Mouse (Mus musculus) CD4-positive helper T cell, adult 2 months (primary cell): ENCODE data around the gene Arhgap5.

ENCODE experiments used
- DNase-seq: peaks from one replicate; pipeline ENCODE4 v3.0.0-alpha.2; 2012; ENCODE audit warnings: low read depth, missing footprints, low spot score

Gene Arhgap5

GRCm38 (mm10) chr12:52503456-52504320 lies at the start of gene Arhgap5:
Arhgap5 (plus strand) TSS chr12:52503972.
- peak; percentile 89 for DNase-seq

- DNase-seq = no peak
These were observed 39.2 kb upstream of the Arhgap5 start for GRCm38 (mm10) chr12:52464593-52464992.

GRCm38 (mm10) chr12:52471621-52472020 lies 32.2 kb upstream of the Arhgap5 start:
- DNase-seq = no peak

GRCm38 (mm10) chr12:52473988-52474968 lies 29.5 kb upstream of the Arhgap5 start:
- no peak for DNase-seq

GRCm38 (mm10) chr12:52476036-52476435 lies 27.7 kb upstream of the Arhgap5 start:
- DNase-seq = no peak

GRCm38 (mm10) chr12:52478611-52479010 lies 25.2 kb upstream of the Arhgap5 start:
- DNase-seq = no peak

- DNase-seq = no peak
These were observed 24.4 kb upstream of the Arhgap5 start for GRCm38 (mm10) chr12:52479323-52479722.

- peak; percentile 10 for DNase-seq
These were observed 22.9 kb upstream of the Arhgap5 start for GRCm38 (mm10) chr12:52480851-52481250.

- no peak for DNase-seq
These were observed 21.7 kb upstream of the Arhgap5 start for GRCm38 (mm10) chr12:52481969-52482550.

- DNase-seq = no peak
These were observed 20.6 kb upstream of the Arhgap5 start for GRCm38 (mm10) chr12:52483219-52483618.

- no peak for DNase-seq
These were observed 15.4 kb upstream of the Arhgap5 start for GRCm38 (mm10) chr12:52488266-52488975.

GRCm38 (mm10) chr12:52493281-52493681 lies 10.5 kb upstream of the Arhgap5 start:
- DNase-seq = no peak

GRCm38 (mm10) chr12:52497209-52497608 lies 6.6 kb upstream of the Arhgap5 start:
- no peak for DNase-seq

- peak; percentile 74 for DNase-seq
These were observed 2.6 kb upstream of the Arhgap5 start for GRCm38 (mm10) chr12:52500915-52501833.

- DNase-seq = no peak
These were observed 1.6 kb upstream of the Arhgap5 start for GRCm38 (mm10) chr12:52502161-52502560.

- DNase-seq = peak; percentile 54
These were observed 679 bp upstream of the Arhgap5 start for GRCm38 (mm10) chr12:52503131-52503455.

- peak; percentile 64 for DNase-seq
These were observed 784 bp downstream of the Arhgap5 start for GRCm38 (mm10) chr12:52504331-52505181.

GRCm38 (mm10) chr12:52524699-52525098 lies 20.9 kb downstream of the Arhgap5 start:
- DNase-seq = peak; percentile 31

GRCm38 (mm10) chr12:52525486-52525885 lies 21.7 kb downstream of the Arhgap5 start:
- no peak for DNase-seq
